Mouse (Mus musculus): Measurements from ENCODE around the gene Cpa4.

- TF ChIP-seq CTCF (IDR thresholded peaks at IDR 0.05; ENCODE audit: low read depth) (no peak), EP300 (IDR thresholded peaks at IDR 0.05; ENCODE audit: low read depth) (no peak)
Measured at GRCm38 (mm10) chr6:30617959-30618590, 49.9 kb downstream of the Cpa4 start.

Data from liver, postnatal 0 days (tissue).